Mouse (Mus musculus): Measurements from ENCODE around the gene Scn8a.

The Scn8a gene

GRCm38 (mm10) chr15:101044531-101044930 lies 174.9 kb downstream of the Scn8a start:
- peak in 1 of 2 experiments; percentile 16 for DNase-seq

DNA sequence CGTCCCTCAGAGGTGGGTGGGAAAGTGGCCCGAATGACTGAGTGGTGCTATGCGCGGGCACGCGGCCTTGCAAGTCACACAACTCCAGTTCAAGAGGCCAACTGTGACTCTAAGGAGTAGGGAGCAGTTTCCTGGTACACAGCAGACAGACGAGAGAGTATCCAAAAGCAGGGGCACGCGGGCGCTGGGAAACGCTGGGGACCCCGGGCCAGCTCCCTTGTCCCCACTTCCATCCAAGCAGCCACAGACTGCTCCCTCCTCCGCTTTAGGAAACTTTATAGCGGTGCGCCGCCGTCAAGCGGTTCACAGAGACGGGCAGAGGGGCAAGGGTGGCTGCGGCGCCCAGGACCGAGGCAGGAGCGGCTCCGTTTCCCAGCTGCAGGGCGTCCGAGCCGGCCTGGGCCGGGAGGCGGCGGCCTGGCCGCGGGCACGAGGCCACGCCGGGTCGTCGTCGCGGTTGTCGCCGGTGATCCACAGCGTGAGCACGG lies 176.4 kb downstream of the Scn8a start:
- DNase-seq, result peak in 1 of 2 experiments; percentile 28

- peak; percentile 49 to 70 for DNase-seq
Measured at GRCm38 (mm10) chr15:101046527-101047193, 177.0 kb downstream of the Scn8a start.

- peak; percentile 43 to 64 for DNase-seq
Measured at GRCm38 (mm10) chr15:101047194-101047555, 177.5 kb downstream of the Scn8a start, which contains the start of gene Gm47841. Gene Gm47841 (minus strand): TSS chr15:101047397.

- DNase-seq, result no peak
Measured at GRCm38 (mm10) chr15:101048338-101048896, 178.8 kb downstream of the Scn8a start.

DNA sequence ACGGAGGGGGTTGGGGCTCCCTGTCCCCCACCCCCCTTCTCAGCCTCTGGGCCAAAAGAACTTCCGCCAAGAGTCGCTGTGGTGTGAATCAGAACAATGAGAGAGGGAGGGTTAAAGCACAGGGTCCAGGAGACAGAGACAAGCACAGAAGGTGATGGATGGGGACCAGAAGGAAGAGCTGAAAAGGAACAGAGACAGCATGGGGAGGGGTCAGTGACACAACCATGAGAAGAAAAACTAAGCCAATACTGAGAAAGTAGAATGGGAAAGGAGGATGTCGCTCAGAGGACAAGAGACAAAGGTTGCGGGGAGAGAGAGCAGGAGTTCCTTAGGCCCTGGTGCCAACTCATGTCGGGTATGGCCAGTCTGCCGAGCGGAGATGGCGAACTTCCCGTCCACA lies 182.2 kb downstream of the Scn8a start:
- no peak for DNase-seq

DNA sequence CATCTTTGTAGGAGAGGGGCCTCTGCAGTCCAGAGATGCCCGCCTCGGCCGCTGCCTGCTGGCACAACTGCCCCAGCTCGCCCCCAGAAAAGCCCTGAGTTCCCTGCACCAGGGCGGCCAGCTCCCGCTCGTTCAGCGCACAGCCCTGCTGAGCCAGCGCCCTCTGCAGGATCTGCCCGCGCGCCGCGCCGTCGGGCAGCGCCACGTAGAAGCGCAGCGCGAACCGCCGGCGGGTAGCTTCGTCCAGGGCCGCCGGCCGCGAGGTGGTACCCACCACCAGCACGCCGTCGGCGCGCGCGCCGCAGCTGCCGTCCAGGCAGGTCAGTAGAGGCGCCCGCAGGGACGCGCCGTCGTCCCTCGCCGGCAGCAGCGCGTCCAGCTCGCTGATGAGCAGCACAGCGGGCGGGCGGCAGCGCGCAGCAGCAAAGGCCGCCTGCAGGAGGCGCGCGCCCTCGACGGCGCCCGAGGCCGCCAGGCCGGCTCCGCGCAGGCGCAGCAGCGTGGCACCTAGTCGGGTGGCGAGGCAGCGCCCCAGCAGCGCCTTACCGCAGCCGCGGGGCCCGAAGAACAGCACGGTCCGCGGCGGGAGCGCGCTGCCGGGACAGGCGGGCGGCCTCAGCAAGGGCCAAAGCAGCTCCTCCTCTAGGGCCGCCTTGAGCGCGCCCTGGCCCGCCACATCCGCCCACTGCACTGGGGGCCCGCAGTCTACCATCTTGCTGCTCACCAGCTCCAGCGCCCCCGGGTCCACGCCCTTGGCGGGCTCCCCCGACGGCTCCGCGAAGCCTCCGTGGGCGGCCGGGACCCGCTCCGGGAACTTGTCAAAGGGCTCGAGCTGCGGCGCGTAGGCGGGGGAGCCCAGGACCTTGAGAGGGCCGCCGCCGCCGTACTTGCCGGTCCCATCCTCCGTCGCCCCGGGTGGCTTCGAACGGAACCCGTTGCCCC lies 183.2 kb downstream of the Scn8a start:
- DNase-seq, result peak; percentile 59 to 72

DNA sequence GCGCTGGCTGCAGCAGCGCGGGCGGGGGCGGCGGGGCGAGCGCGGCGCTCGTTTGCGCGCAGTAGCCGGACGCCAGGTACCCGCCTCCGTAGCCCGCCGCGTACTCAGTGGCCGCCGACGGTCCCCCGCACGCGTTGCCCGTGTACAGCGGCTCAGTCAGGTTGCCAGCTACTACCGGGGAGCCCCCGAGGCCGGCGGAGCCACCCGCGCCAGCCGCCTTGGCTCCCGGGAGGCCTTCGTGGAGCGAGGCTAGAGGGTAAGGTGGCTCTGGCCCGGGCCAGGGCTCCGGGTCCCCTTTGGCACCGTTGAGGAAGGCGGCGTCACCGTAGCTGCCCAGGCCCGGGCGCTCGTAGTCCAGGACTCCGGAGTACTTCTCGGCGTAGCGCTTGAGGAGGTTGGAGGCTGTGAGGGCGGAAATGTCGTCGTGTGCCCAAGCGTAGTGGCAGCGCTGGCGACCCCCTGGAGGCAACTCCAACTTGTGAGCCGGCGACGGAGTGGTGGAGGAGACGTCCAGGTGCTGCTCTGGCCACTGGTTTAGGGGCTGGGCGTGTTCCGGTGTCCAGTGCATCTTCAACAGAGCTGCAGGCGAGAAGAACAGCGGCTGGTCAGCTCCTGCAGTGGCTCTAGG lies 184.3 kb downstream of the Scn8a start:
- DNase-seq, result no peak

- DNase-seq, result no peak
Measured at GRCm38 (mm10) chr15:101054541-101054940, 184.9 kb downstream of the Scn8a start.

GRCm38 (mm10) chr15:101056225-101056624 lies 186.6 kb downstream of the Scn8a start:
- DNase-seq, result peak in 1 of 2 experiments; percentile 70

- DNase-seq, result no peak
Measured at GRCm38 (mm10) chr15:101059570-101060279, 190.1 kb downstream of the Scn8a start.

- no peak for DNase-seq
Measured at GRCm38 (mm10) chr15:101060280-101060852, 190.7 kb downstream of the Scn8a start.

- peak in 1 of 2 experiments; percentile 83 for DNase-seq
Measured at GRCm38 (mm10) chr15:101065069-101065468, 195.4 kb downstream of the Scn8a start.

- DNase-seq, result no peak
Measured at GRCm38 (mm10) chr15:101066364-101066847, 196.7 kb downstream of the Scn8a start.

- no peak for DNase-seq
Measured at GRCm38 (mm10) chr15:101066920-101067696, 197.4 kb downstream of the Scn8a start.

DNA sequence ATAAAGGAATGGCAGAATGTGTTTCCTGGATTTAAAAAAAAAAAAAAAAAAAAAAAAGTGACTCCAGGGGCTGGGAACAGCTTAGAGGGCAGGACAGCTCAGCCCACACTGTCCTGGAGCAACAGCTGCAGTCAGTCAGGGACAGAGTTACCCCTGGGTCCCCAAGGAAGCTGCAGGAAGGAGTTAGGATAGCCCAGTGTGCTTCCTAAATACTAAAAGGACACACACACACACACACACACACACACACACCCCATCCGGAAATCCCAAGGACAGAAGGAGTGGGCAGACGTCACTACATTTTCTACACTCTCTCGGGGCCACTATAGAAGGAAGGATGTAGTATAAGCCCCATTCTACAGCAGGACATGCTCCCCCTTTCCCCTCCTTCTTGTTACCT lies 198.4 kb downstream of the Scn8a start:
- peak; percentile 41 to 73 for DNase-seq

DNA sequence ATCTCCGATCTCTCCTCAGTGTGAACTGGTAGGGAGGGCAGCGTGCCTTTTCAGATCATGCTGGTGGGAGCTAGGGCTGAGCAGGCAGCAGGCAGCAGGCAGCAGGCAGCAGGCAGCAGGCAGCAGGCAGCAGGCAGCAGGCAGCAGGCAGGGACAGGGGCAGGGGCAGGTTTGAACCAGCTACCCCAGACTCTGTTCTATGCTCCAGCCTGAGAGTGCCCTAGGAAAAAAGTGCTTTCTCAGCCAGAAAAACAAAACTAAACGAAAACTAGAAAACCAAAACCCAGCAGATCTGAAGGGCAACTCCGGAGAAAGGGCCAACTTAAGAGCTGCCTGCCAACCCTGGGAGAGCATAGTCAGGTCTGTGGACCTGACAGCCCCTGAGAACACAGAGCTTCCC lies 199.0 kb downstream of the Scn8a start:
- no peak for DNase-seq

- DNase-seq, result no peak
Measured at GRCm38 (mm10) chr15:101069641-101070190, 200.1 kb downstream of the Scn8a start.

DNA sequence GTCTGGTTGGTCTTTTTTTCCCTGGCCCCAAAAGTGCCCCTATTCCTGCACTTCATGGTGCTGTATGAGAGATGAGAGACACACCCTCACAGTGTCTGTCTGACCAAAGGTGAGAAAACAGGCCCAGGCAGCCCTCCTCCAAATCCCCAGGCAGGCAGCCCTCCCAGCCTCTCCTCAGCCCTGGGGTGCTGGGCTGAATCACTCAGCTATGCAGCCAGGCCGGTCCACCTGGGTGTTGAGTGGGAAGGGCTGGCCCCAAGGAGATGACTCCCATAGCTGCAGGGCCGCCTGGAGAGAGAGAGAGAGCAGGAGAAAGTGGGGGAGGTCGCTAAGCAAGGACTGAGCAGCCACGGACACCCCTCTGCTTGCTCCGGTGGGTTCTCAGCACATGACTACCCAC lies 201.1 kb downstream of the Scn8a start:
- DNase-seq, result peak; percentile 70 to 81

GRCm38 (mm10) chr15:101072736-101073135 lies 203.1 kb downstream of the Scn8a start:
- DNase-seq, result no peak

DNA sequence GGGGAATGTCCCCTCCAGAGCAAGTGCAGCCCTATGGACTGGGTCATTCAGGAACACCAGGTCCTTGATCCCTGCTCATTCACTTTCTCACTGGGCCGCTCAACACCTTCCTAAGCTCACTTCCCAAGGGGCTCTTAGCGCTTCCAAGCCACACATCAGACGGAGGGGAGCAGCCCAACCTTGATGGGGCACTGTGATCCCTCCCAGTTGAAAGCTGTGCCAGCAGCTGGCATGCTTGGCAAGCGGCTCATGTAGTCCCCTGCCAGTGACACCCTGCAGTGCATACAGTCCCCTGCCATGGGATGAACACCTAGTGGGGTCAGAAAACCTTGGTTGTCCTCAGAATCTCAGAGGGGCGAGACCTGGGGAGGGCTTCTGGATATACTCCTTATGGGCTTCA lies 204.4 kb downstream of the Scn8a start:
- no peak for DNase-seq
